Mouse (Mus musculus) liver, postnatal 0 days (tissue): ENCODE results near the gene Ccdc120. TPM values are rescaled to one million over a fixed set of nuclear protein-coding genes. Genes with fewer than 3 reads are reported as not detected.
A peak's percentile ranks its signal among the peaks of the same experiment; 100 is the strongest.
"Not testable (repeated sequence)": the region's sequence is repeated elsewhere in the genome, so short reads cannot be mapped to it uniquely, and the experiment has no call there.

Source experiments
- ATAC-seq: fragments of 200-750 bp; cut with Nextera tagmentation; 2 replicates; pipeline ENCODE4 v1.8.0; 2017; ENCODE audit warnings: mild to moderate bottlenecking, moderate library complexity
- DNase-seq: peaks from one replicate; pipeline ENCODE4 v3.0.0-alpha.2; 2016
- H3K27ac ChIP-seq: fragments of 300-500 bp; sonication (generic); 2 replicates; pipeline ENCODE4 v1.5.1; 2014; ENCODE audit warnings: antibody characterized with exemption, moderate library complexity, mild to moderate bottlenecking, low read depth
- H3K27me3 ChIP-seq: fragments of 300-500 bp; sonication (generic); 2 replicates; pipeline ENCODE4 v1.6.1; 2014; ENCODE audit warnings: low read length, control low read depth, mixed read lengths; ENCODE audit not compliant: insufficient read depth
- H3K36me3 ChIP-seq: fragments of 300-500 bp; sonication (generic); replicated peaks from 2 replicates; pipeline ENCODE4 v1.6.1; 2014; ENCODE audit warnings: mild to moderate bottlenecking, control low read depth, low read length, moderate library complexity, mixed read lengths; ENCODE audit not compliant: insufficient read depth
- H3K4me1 ChIP-seq: fragments of 300-500 bp; sonication (generic); 2 replicates; pipeline ENCODE4 v1.6.1; 2014; ENCODE audit warnings: antibody characterized with exemption, mild to moderate bottlenecking, control low read depth; ENCODE audit not compliant: insufficient read depth
- H3K4me2 ChIP-seq: fragments of 300-500 bp; sonication (generic); 2 replicates; pipeline ENCODE4 v1.6.1; 2014; ENCODE audit warnings: low read depth, mild to moderate bottlenecking, low read length, moderate library complexity, mixed read lengths
- H3K4me3 ChIP-seq: fragments of 300-500 bp; sonication (generic); 2 replicates; pipeline ENCODE4 v1.5.1; 2014; ENCODE audit warnings: low read depth, low read length
- H3K9ac ChIP-seq: fragments of 300-500 bp; sonication (generic); replicated peaks from 2 replicates; pipeline ENCODE4 v1.6.1; 2014; ENCODE audit warnings: mild to moderate bottlenecking, moderate library complexity
- H3K9me3 ChIP-seq: fragments of 300-500 bp; sonication (generic); 2 replicates; pipeline ENCODE4 v1.6.1; 2016; ENCODE audit warnings: mild to moderate bottlenecking, control low read depth, low read length, mixed read lengths
- CTCF ChIP-seq: sonication (generic); IDR thresholded peaks from 2 replicates; pipeline ENCODE4 v1.5.1; 2016; ENCODE audit warnings: antibody characterized with exemption, low read depth
- EP300 ChIP-seq: IDR thresholded peaks from 2 replicates; pipeline ENCODE4 v1.6.1; 2016; ENCODE audit warnings: antibody characterized with exemption, low read depth, mild to moderate bottlenecking
- WGBS: fragments of 180-500 bp; shearing (Covaris S2); extraction: QIAGEN DNeasy Blood & Tissue Kit; methylation state at CpG from one replicate; pipeline ENCODE4 v1.1.7; 2014; ENCODE audit not compliant: insufficient replicate concordance; 5-methylcytosine and 5-hydroxymethylcytosine counted together
- polyA plus RNA-seq: library from polyadenylated mRNA; unstranded; fragments of >200 nt; fragmentation: Nextera tagmentation; extraction: Ambion mirVana; gene quantifications from 2 replicates; pipeline ENCODE4 v1.2.1, GENCODE M21; 2015

The Ccdc120 gene
- polyA plus RNA-seq, 1 experiment from 2014 or later = 2.0 TPM

DNA sequence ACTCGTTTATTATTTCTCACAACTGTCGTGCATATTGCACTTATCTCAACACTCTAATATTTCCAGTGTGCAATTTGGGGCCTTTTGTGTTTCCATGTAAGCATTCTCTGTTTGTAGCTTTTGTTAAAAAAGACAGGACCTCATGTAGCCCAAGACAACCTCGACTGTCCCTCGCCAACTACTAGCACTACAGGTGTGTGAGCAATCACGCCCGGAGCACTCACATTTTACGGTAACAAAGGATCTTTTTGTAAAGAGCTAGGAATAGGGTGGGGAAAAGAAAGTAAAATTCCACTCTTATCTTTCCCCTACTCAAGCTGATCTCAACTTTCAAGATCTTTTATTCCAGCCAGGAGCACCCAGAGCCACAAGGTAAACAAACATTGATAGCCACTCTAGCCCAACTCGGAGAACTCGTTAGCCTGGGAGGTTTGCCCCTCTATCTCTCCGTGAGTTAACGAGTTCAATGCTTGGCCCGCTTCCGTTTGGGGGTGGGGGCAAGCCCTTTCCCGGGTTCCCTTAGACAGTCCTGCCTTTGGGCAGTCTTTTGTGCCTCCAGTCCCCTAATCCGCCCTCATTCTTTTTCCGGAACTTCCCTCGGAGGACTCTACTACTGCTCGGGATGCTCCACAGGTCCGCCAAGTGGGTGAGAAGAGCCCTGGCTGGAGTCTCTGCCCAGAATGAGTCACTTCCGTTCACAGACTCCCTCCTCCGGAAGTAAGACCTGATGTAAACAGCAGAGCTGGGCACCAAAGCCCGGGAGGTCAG, 29.0 kb downstream of the Ccdc120 start, which contains the start of gene Gm45208:
Gene Gm45208, plus strand, starts transcription at position 732 of the 768 bp plus-strand sequence.
- no peak for TF ChIP-seq CTCF
- peak; percentile 68; the same call in 1 of the 2 replicates for TF ChIP-seq EP300
- DNase-seq (peak; percentile 75), ATAC-seq (peak; percentile 95)
- 17% methylated on average over 22 of the region's 22 CpGs for WGBS
- H3K4me2 ChIP-seq = peak within 1 kb of the TSS; percentile 74
- H3K4me3 ChIP-seq = peak within 1 kb of the TSS; percentile 73
- no peaks in the 10 kb centered on the region for H3K27me3 ChIP-seq
- H3K27ac ChIP-seq = peak within 1 kb of the TSS; percentile 95
- H3K9me3 ChIP-seq = no peaks in the 10 kb centered on the region
- peaks cover 9% of the 10 kb centered on the region; the same call in 1 of the 2 replicates for H3K36me3 ChIP-seq
- H3K4me1 ChIP-seq = no peaks in the 10 kb centered on the region
- peak within 1 kb of the TSS; percentile 77 for H3K9ac ChIP-seq

DNA sequence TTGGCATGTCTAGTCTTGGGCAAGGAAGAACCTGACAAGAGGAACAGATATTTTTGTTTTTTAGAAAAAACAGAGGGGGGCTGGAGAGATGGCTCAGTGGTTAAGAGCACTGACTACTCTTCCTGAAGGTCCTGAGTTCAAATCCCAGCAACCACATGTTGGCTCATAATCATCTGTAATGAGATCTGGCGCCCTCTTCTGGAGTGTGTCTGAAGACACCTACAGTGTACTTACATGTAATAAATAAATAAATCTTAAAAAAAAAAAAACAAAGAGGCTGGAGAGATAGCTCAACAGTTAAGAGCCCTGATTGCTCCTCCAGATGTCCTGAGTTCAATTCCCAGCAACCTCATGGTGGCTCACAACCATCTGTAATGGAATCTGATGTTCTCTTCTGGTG, 34.6 kb downstream of the Ccdc120 start:
- not testable (repeated sequence) for H3K27ac ChIP-seq, H3K36me3 ChIP-seq, DNase-seq, H3K9me3 ChIP-seq, H3K4me2 ChIP-seq, H3K27me3 ChIP-seq, H3K9ac ChIP-seq, H3K4me3 ChIP-seq, ATAC-seq, H3K4me1 ChIP-seq
- WGBS = 42% methylated on average over 1 of the region's 1 CpGs
- peak; percentile 30; the same call in 1 of the 2 replicates for TF ChIP-seq CTCF

DNA sequence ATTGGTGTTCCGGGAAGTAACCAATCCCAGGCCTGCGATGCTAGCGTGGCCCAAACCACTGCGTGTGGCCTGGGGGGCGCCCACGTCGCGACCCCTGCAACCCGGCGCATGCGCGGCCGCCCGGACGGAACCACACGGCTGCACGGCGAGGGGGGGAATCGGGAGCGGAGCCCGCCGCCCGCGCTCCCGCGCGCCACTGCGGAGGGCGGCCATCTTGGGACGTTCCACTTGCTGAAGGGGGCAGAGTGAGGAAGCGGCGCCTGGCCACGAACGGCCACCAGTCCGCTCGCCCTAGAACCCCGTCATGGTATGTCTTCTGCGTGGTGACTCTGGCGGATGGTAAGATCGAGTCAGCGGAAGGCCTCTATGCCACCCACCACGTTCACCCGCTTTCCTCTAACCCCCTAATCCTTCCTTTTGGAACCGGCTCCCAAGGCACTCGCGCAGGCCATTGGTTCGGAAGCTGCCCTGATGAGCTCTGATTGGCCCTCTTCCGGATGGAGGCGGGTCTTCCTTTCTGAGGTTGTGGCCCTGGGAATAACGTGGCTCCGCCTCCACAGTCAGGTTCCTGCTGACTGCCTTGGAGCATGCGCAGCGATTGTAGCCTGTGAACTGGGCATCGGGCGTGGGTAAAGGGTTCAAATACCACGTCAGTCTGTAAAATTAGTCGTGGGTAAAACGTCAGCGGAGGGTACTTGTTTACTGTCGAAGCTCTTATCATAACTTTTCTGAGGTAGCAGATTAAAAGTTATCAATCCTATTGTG, 36.4 kb downstream of the Ccdc120 start, which contains the start of gene Wdr45:
Gene Wdr45, plus strand, starts transcription at position 199 of the 765 bp plus-strand sequence.
- not testable (repeated sequence) for H3K27ac ChIP-seq, H3K9me3 ChIP-seq, H3K36me3 ChIP-seq, H3K4me1 ChIP-seq, H3K27me3 ChIP-seq
- peak; percentile 96 for ATAC-seq
- H3K4me3 ChIP-seq = peak within 1 kb of the TSS; percentile 46
- H3K9ac ChIP-seq = peak within 1 kb of the TSS; percentile 44; the same call in 1 of the 2 replicates
- WGBS = 21% methylated on average over 19 of the region's 60 CpGs
- DNase-seq = peak; percentile 92
- peak within 1 kb of the TSS; percentile 62 for H3K4me2 ChIP-seq

DNA sequence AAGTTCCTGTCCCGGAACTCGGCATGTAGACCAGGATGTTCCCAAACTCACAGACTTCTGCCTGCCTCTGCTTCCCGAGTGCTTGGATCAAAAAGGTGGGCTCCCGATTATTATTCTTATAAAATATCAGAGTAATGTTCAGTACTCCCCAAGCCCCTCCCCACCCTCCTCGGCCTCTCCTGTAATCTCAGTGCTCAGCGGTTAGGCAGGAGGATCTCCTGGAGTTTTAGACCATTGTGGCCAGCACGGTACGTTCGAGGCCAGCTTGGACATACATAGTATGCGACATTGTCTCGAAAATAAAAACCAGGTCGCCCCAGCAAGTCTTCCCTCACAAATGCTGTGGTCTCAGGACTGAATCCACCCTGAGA, 37.0 kb downstream of the Ccdc120 start:
- Histone ChIP-seq H3K4me3 (peak overlapping the region; percentile 46), H3K4me2 (peak overlapping the region; percentile 62), H3K9ac (peak overlapping the region; percentile 44; the same call in 1 of the 2 replicates)
- peak; percentile 6 for ATAC-seq
- H3K27me3 ChIP-seq, H3K9me3 ChIP-seq, DNase-seq, H3K4me1 ChIP-seq, H3K36me3 ChIP-seq, H3K27ac ChIP-seq: not testable (repeated sequence)
- WGBS = 25% methylated on average over 4 of the region's 12 CpGs

DNA sequence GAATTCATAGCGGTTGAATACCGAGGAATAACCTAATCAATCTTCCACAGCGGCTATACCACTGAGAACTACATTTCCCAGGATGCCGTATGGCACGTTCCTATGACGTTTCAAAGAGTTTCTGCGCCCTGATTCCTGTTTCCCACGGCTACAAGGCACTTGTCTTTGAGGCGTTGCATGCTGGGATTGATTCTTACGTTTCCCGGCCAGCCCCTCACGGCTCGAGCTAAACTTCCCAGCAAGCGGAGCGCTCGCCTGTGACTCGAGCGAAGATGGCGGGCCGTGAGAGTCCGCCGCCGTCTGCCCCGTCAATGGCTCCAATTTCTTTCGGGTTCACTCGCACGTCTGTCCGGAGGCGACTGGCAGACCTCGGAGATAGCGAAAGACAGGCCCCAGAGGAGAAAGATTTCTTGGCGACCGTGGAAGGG, 53.7 kb downstream of the Ccdc120 start, which contains the start of gene Gpkow:
Gene Gpkow, plus strand, starts transcription at position 178 of the 428 bp plus-strand sequence.
- 10% methylated on average over 33 of the region's 33 CpGs for WGBS

DNA sequence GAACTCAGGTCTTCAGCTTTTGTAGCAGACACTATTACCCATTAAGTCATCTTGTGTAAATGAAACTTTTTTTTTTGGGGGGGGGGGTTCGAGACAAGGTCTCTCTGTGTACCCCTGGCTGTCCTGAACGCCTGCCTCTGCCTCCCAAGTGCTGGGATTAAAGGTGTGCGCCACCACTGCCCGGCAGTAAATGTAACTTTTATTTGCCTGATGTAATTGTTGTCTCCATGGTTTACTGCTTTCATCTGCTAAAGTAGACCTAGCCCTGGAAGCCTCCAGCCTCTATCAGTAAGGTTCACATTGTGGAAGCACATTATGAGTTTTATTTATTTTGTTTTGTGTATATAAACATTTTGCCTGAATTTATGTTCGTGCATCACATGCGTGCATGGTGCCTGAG, 54.2 kb downstream of the Ccdc120 start:
- peaks cover 4% of the 10 kb centered on the region; the same call in 1 of the 2 replicates for H3K4me1 ChIP-seq
- H3K4me2 ChIP-seq = peak overlapping the region; percentile 44; the same call in 1 of the 2 replicates
- no peaks in the 10 kb centered on the region for H3K27me3 ChIP-seq
- no peaks in the 10 kb centered on the region for H3K9me3 ChIP-seq
- peak overlapping the region; percentile 69; the same call in 1 of the 2 replicates for H3K4me3 ChIP-seq
- no peak overlapping the region for H3K27ac ChIP-seq
- peaks cover 3% of the 10 kb centered on the region; the same call in 1 of the 2 replicates for H3K36me3 ChIP-seq
- TF ChIP-seq EP300 (no peak), CTCF (no peak)
- ATAC-seq (peak; percentile 24), DNase-seq (no peak)
- no peak overlapping the region for H3K9ac ChIP-seq
- 37% methylated on average over 6 of the region's 6 CpGs for WGBS

More for the DNA sequence above, 53.7 kb downstream of the Ccdc120 start, which contains the start of gene Gpkow:
- DNase-seq (peak; percentile 82), ATAC-seq (peak; percentile 97)
- no peaks in the 10 kb centered on the region for H3K27me3 ChIP-seq
- peak within 1 kb of the TSS; percentile 67 for H3K27ac ChIP-seq
- H3K9me3 ChIP-seq = no peaks in the 10 kb centered on the region
- TF ChIP-seq CTCF (no peak), EP300 (no peak)
- peaks cover 4% of the 10 kb centered on the region; the same call in 1 of the 2 replicates for H3K4me1 ChIP-seq
- peak within 1 kb of the TSS; percentile 69 for H3K4me3 ChIP-seq
- peak within 1 kb of the TSS; percentile 77 for H3K9ac ChIP-seq
- H3K4me2 ChIP-seq = peak within 1 kb of the TSS; percentile 70
- H3K36me3 ChIP-seq = peaks cover 3% of the 10 kb centered on the region; the same call in 1 of the 2 replicates
